Mouse (Mus musculus) mature B cell (primary cell): ENCODE data around the gene Btrc.
"Not testable (repeated sequence)": the region's sequence is repeated elsewhere in the genome, so short reads cannot be mapped to it uniquely, and the experiment has no call there.

ENCODE experiments used
- in situ Hi-C: fragments of 300-500 bp; cut with MboI; formaldehyde crosslinking; loops from 2 replicates; pipeline ENCODE4 v1.14.3; 2019

Gene Btrc

DNA sequence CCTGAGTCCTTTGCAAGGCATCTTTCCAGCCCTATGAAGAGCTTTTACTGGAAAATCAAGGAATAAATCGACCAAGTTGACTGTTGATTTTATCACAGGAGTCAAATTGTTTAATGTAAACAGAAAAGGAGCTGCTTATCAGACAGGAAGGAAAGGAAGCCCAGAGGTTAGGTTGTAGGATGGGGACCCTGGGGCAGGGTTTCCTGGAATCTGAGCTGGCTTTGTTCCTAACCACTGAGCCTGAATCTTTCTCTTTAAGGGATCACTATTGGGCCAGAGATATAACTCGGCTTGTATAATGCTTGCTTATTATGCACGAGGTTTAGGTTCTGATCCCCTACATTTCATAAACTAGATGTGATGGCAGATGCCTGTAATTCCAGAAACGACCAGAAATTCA, 64.6 kb downstream of the Btrc start:
- in situ Hi-C loops: no loop called here

- in situ Hi-C loops: no loop called here
These were observed 67.6 kb downstream of the Btrc start for GRCm38 (mm10) chr19:45430971-45431633.

DNA sequence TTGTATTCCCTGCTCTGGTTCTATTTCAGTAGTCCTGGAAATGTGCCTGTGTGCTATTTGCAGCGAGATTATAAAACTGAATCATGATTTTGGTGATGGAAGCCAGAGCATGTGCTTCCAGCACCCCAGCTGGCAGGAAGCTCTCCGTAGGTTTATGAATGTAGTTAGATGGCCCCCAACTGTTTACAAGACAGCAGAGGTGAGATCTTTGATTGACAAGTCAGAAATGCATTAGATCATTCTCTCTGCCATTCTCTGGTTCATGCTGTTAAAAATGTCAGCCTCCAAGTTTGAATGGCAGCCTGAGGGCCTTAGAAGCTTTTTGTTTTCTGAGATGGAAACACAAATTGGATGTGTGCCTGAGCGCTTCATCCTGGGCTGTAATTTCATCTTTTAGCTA, 68.8 kb downstream of the Btrc start:
- in situ Hi-C loops: no loop called here

- in situ Hi-C loops: not testable (repeated sequence)
These were observed 72.5 kb downstream of the Btrc start for GRCm38 (mm10) chr19:45436019-45436418.

GRCm38 (mm10) chr19:45437175-45437574, 73.6 kb downstream of the Btrc start:
- in situ Hi-C loops: no loop called here

GRCm38 (mm10) chr19:45438191-45438590, 74.7 kb downstream of the Btrc start:
- in situ Hi-C loops: no loop called here

GRCm38 (mm10) chr19:45438928-45439846, 75.7 kb downstream of the Btrc start:
- in situ Hi-C loops: no loop called here

- in situ Hi-C loops: no loop called here
These were observed 77.1 kb downstream of the Btrc start for GRCm38 (mm10) chr19:45440554-45441175.

- in situ Hi-C loops: no loop called here
These were observed 78.2 kb downstream of the Btrc start for GRCm38 (mm10) chr19:45441717-45442116.

GRCm38 (mm10) chr19:45445253-45445933, 81.9 kb downstream of the Btrc start:
- in situ Hi-C loops: no loop called here

DNA sequence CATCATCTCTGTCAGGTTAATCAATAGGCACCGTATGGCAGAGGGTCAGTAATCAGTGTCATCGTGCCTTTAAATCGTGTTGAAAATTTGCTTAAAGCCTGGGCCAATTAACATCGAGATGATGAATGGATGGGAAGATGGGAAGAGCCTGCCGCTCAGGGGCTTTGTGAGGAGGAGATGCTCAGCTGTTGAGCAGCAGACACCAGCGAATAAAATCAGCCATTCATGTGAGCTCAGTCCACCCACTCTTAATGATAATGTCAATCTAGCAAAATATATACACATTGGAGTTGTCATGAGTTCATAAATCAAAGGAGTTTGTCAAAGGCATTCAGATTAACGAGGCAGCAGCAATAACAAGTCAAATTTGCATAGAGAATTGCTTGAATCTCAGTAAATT, 83.1 kb downstream of the Btrc start:
- in situ Hi-C loops: no loop called here

- in situ Hi-C loops: no loop called here
These were observed 83.7 kb downstream of the Btrc start for GRCm38 (mm10) chr19:45447222-45447621.

DNA sequence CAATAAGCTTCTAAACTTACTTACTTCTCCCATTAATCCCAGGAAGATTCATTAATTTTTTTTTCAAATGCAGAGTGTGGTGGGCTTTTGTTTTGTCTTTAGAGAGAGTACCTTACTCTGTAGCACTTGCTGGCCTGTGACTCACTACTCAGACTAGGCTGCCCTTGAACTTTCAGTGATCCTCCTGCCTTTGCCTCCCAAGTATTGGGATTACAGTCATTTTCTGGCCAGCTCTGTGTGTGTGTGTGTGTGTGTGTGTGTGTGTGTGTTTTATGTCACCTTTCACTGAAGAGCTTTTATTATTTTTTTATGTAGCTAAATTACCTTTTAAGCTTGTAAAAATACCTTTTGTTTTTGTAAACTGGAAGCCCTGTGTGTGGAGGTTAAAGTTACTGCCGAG, 84.4 kb downstream of the Btrc start:
- in situ Hi-C loops: no loop called here

DNA sequence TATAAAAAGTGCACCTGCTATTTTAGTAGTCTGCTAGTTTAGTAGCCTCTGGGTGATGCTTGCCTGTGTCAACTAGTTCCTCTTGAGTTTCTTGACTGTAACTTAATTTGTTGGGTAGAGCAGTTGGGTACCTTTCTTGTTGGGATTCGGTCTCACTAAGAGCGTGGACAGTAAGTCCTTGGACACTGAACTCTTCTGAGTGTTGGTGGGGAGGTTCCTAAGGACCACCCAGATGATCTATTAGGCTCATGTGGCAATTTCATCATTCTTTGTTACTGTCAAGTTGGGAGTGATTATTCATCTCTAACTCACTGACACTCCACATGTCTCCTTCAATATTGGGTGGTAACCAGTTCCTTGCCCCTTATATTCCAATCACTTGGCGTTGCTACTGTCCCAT, 90.9 kb downstream of the Btrc start:
- in situ Hi-C loops: no loop called here

DNA sequence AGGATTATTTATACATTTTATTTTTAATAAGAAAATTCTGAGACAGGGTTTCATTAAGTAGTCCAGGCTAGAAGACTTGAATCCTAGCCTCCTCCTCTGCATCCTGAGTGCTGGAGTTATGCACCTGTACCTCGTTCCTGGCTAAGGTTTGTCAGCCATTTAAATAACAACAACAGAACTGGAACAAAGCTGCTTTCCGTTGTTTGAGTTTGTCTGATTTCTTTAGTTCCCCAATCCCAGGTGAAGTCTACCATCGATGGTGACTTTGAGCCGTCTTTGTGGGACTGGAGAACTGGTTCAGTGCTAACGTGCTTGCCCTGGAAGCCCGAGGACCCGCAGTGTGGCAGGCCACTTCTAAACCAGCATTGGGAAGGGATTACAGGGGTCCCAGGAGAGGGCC, 93.4 kb downstream of the Btrc start:
- in situ Hi-C loops: no loop called here

GRCm38 (mm10) chr19:45458702-45459101, 95.2 kb downstream of the Btrc start:
- in situ Hi-C loops: no loop called here

DNA sequence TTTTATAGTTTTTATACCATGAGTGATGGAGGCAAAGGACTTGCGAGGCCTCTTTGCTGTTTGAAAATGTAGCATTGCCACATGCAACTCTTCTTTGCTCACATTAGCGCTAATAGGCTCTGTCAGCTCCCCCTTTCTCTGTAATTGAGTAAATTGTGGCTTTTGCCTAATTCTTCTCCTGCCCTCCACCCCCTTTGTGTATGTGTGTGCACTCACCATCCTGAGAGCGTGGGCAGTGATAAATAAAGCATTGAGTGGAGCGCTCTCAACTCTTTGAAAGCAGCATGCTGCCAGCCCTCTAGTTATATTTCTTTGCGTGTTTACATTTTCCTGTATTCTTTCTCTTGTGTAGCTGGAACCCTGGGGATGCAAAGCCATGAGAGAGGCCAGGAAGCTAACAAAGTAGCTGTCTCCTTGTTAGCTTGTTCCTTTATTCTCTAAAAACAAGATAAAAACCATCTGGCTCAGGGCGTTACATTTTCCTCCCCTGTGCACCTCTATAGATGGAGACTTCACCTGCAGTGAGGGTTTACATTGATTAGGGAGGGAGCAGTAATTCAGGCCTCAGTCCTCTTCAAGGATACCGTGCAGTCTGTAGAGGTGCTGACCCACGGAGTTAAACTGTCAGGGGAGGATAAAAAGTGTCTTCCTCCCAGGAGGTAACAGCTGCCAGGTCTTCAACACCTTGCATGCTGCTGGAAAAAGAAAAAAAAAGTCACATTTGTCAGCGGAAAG, 96.6 kb downstream of the Btrc start:
- in situ Hi-C loops: no loop called here

GRCm38 (mm10) chr19:45460749-45461736, 97.5 kb downstream of the Btrc start:
- in situ Hi-C loops: no loop called here

GRCm38 (mm10) chr19:45469760-45470159, 106.2 kb downstream of the Btrc start:
- in situ Hi-C loops: no loop called here
